Mouse (Mus musculus): ENCODE measurements at regions not wholly inside any gene's neighbourhood (a gene's known extent, or its start where the extent isn't known, plus 50 kb on each side); places are given as distances from the start of the nearest gene placed in this dataset.

GRCm38 (mm10) chr12:119070446-119070845, 104.2 kb upstream of the Abcb5 start:
- Histone ChIP-seq H3K9me3 (ENCODE audit: control insufficient read depth) (no peaks in the 10 kb centered on the region), H3K4me1 (replicated peaks; ENCODE audit: control insufficient read depth, insufficient read depth, low read length) (no peaks in the 10 kb centered on the region), H3K9ac (ENCODE audit: low read depth, low read length) (no peak overlapping the region), H3K27ac (ENCODE audit: low read depth, low read length) (no peak overlapping the region; the same call in 1 of the 2 replicates), H3K36me3 (ENCODE audit: control insufficient read depth, insufficient read depth) (no peaks in the 10 kb centered on the region), H3K4me2 (replicated peaks; ENCODE audit: low read depth) (no peak overlapping the region), H3K4me3 (ENCODE audit: low read depth, low read length) (no peak overlapping the region), H3K27me3 (replicated peaks; ENCODE audit: control insufficient read depth, insufficient read depth, low read length) (no peaks in the 10 kb centered on the region)
- ATAC-seq = peak; percentile 93
- TF ChIP-seq CTCF (IDR thresholded peaks at IDR 0.05; ENCODE audit: low read depth) = no peak
- 4% methylated on average over 1 of the region's 1 CpGs for WGBS

- ATAC-seq = no peak
- WGBS = 73% methylated on average over 3 of the region's 3 CpGs
Observed at GRCm38 (mm10) chr12:119069747-119070146, 103.5 kb upstream of the Abcb5 start.

DNA sequence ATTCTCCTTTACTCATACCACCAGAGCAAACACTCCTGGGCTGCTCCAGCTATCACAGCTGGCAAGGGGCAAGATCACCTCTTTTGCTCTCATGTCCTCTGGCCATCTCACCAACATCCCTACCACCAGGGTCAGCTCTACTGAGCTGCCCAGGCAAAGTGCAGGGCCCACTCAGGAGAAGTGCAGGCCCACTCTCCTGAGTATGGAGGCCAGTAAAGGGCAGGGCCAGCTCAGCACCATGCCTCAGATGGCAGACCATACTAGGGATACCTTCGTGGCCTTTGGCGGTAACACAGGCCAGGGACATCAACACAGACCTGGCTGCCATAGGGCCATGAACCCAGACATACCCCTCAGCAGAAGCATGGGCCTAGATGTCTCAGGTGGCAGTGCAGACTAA, 101.9 kb upstream of the Abcb5 start:
- Histone ChIP-seq H3K27ac (ENCODE audit: low read depth, low read length) (no peak overlapping the region), H3K9ac (ENCODE audit: low read depth, low read length) (no peak overlapping the region), H3K36me3 (ENCODE audit: control insufficient read depth, insufficient read depth) (no peaks in the 10 kb centered on the region), H3K4me2 (replicated peaks; ENCODE audit: low read depth) (no peak overlapping the region), H3K9me3 (ENCODE audit: control insufficient read depth) (no peaks in the 10 kb centered on the region), H3K4me3 (ENCODE audit: low read depth, low read length) (no peak overlapping the region), H3K27me3 (replicated peaks; ENCODE audit: control insufficient read depth, insufficient read depth, low read length) (no peaks in the 10 kb centered on the region), H3K4me1 (replicated peaks; ENCODE audit: control insufficient read depth, insufficient read depth, low read length) (no peaks in the 10 kb centered on the region)
- no peak for TF ChIP-seq CTCF (IDR thresholded peaks at IDR 0.05; ENCODE audit: low read depth)
- WGBS = 100% methylated on average over 2 of the region's 2 CpGs
- ATAC-seq = no peak

More at GRCm38 (mm10) chr12:119069747-119070146, 103.5 kb upstream of the Abcb5 start:
- no peak for TF ChIP-seq CTCF (IDR thresholded peaks at IDR 0.05; ENCODE audit: low read depth)
- H3K4me2 ChIP-seq (replicated peaks; ENCODE audit: low read depth) = no peak overlapping the region
- H3K4me1 ChIP-seq (replicated peaks; ENCODE audit: control insufficient read depth, insufficient read depth, low read length) = no peaks in the 10 kb centered on the region
- no peaks in the 10 kb centered on the region for H3K27me3 ChIP-seq (replicated peaks; ENCODE audit: control insufficient read depth, insufficient read depth, low read length)
- H3K27ac ChIP-seq (ENCODE audit: low read depth, low read length) = no peak overlapping the region
- H3K36me3 ChIP-seq (ENCODE audit: control insufficient read depth, insufficient read depth) = no peaks in the 10 kb centered on the region
- no peak overlapping the region for H3K9ac ChIP-seq (ENCODE audit: low read depth, low read length)
- H3K4me3 ChIP-seq (ENCODE audit: low read depth, low read length) = no peak overlapping the region
- no peaks in the 10 kb centered on the region for H3K9me3 ChIP-seq (ENCODE audit: control insufficient read depth)

- no peaks in the 10 kb centered on the region for H3K27me3 ChIP-seq (replicated peaks; ENCODE audit: control insufficient read depth, insufficient read depth, low read length)
- H3K36me3 ChIP-seq (ENCODE audit: control insufficient read depth, insufficient read depth) = no peaks in the 10 kb centered on the region
- H3K4me3 ChIP-seq (ENCODE audit: low read depth, low read length) = no peak overlapping the region
- H3K4me2 ChIP-seq (replicated peaks; ENCODE audit: low read depth) = no peak overlapping the region
- 89% methylated on average over 2 of the region's 2 CpGs for WGBS
- no peaks in the 10 kb centered on the region for H3K4me1 ChIP-seq (replicated peaks; ENCODE audit: control insufficient read depth, insufficient read depth, low read length)
- H3K27ac ChIP-seq (ENCODE audit: low read depth, low read length) = no peak overlapping the region
- ATAC-seq = no peak
- no peak for TF ChIP-seq CTCF (IDR thresholded peaks at IDR 0.05; ENCODE audit: low read depth)
- no peak overlapping the region for H3K9ac ChIP-seq (ENCODE audit: low read depth, low read length)
- no peaks in the 10 kb centered on the region for H3K9me3 ChIP-seq (ENCODE audit: control insufficient read depth)
Observed at GRCm38 (mm10) chr12:119062931-119063330, 96.7 kb upstream of the Abcb5 start.

GRCm38 (mm10) chr12:119062490-119062889, 96.3 kb upstream of the Abcb5 start:
- ATAC-seq = no peak
- H3K4me1 ChIP-seq (replicated peaks; ENCODE audit: control insufficient read depth, insufficient read depth, low read length) = no peaks in the 10 kb centered on the region
- H3K36me3 ChIP-seq (ENCODE audit: control insufficient read depth, insufficient read depth) = no peaks in the 10 kb centered on the region
- H3K27ac ChIP-seq (ENCODE audit: low read depth, low read length) = no peak overlapping the region
- H3K27me3 ChIP-seq (replicated peaks; ENCODE audit: control insufficient read depth, insufficient read depth, low read length) = no peaks in the 10 kb centered on the region
- H3K4me2 ChIP-seq (replicated peaks; ENCODE audit: low read depth) = no peak overlapping the region
- no peak overlapping the region for H3K9ac ChIP-seq (ENCODE audit: low read depth, low read length)
- TF ChIP-seq CTCF (IDR thresholded peaks at IDR 0.05; ENCODE audit: low read depth) = no peak
- no peaks in the 10 kb centered on the region for H3K9me3 ChIP-seq (ENCODE audit: control insufficient read depth)
- no peak overlapping the region for H3K4me3 ChIP-seq (ENCODE audit: low read depth, low read length)

GRCm38 (mm10) chr12:119054560-119054959, 88.3 kb upstream of the Abcb5 start:
- H3K4me1 ChIP-seq (replicated peaks; ENCODE audit: control insufficient read depth, insufficient read depth, low read length) = 0 out of 2 replicates have a peak, but pooled peaks cover 3% of the 10 kb centered on the region
- H3K4me3 ChIP-seq (ENCODE audit: low read depth, low read length) = no peak overlapping the region
- no peak for ATAC-seq
- WGBS = 21% methylated on average over 3 of the region's 3 CpGs
- no peaks in the 10 kb centered on the region for H3K9me3 ChIP-seq (ENCODE audit: control insufficient read depth)
- H3K27ac ChIP-seq (ENCODE audit: low read depth, low read length) = no peak overlapping the region
- no peak for TF ChIP-seq CTCF (IDR thresholded peaks at IDR 0.05; ENCODE audit: low read depth)
- H3K36me3 ChIP-seq (ENCODE audit: control insufficient read depth, insufficient read depth) = no peaks in the 10 kb centered on the region
- H3K9ac ChIP-seq (ENCODE audit: low read depth, low read length) = no peak overlapping the region
- H3K4me2 ChIP-seq (replicated peaks; ENCODE audit: low read depth) = no peak overlapping the region
- H3K27me3 ChIP-seq (replicated peaks; ENCODE audit: control insufficient read depth, insufficient read depth, low read length) = no peaks in the 10 kb centered on the region
